Mouse (Mus musculus) embryonic facial prominence, embryonic 14.5 days (tissue): ENCODE results near the gene Eno1. TPM values are rescaled to one million over a fixed set of nuclear protein-coding genes. Genes with fewer than 3 reads are reported as not detected.
"Not testable (repeated sequence)": the region's sequence is repeated elsewhere in the genome, so short reads cannot be mapped to it uniquely, and the experiment has no call there.

ENCODE experiments used
- ATAC-seq: fragments of 200-750 bp; cut with Nextera tagmentation; 2 replicates; pipeline ENCODE4 v1.8.0; 2017; ENCODE audit warnings: low read depth, moderate number of reproducible peaks, moderate TSS enrichment
- DNase-seq: peaks from one replicate; pipeline ENCODE4 v3.0.0-alpha.2; 2015; ENCODE audit warnings: low spot score
- H3K27ac ChIP-seq: fragments of 300-500 bp; sonication (generic); replicated peaks from 2 replicates; pipeline ENCODE4 v1.5.1; 2014; ENCODE audit warnings: low read depth, mild to moderate bottlenecking, low read length, moderate library complexity
- H3K27me3 ChIP-seq: fragments of 300-500 bp; sonication (generic); replicated peaks from 2 replicates; pipeline ENCODE4 v1.6.1; 2014; ENCODE audit warnings: low read length; ENCODE audit not compliant: control insufficient read depth, insufficient read depth
- H3K36me3 ChIP-seq: fragments of 300-500 bp; sonication (generic); 2 replicates; pipeline ENCODE4 v1.6.1; 2014; ENCODE audit warnings: low read length, mixed read lengths; ENCODE audit not compliant: control insufficient read depth, insufficient read depth
- H3K4me1 ChIP-seq: fragments of 300-500 bp; sonication (generic); 2 replicates; pipeline ENCODE4 v1.6.1; 2014; ENCODE audit warnings: antibody characterized with exemption, low read length; ENCODE audit not compliant: control insufficient read depth, insufficient read depth
- H3K4me2 ChIP-seq: fragments of 300-500 bp; sonication (generic); 2 replicates; pipeline ENCODE4 v1.6.1; 2014; ENCODE audit warnings: low read depth, mild to moderate bottlenecking, low read length, moderate library complexity, mixed read lengths
- H3K4me3 ChIP-seq: fragments of 300-500 bp; sonication (generic); 2 replicates; pipeline ENCODE4 v1.5.1; 2014; ENCODE audit warnings: low read depth, mild to moderate bottlenecking, low read length
- H3K9ac ChIP-seq: fragments of 300-500 bp; sonication (generic); 2 replicates; pipeline ENCODE4 v1.6.1; 2014; ENCODE audit warnings: low read depth, mild to moderate bottlenecking, low read length, moderate library complexity, mixed read lengths
- H3K9me3 ChIP-seq: fragments of 300-500 bp; sonication (generic); 2 replicates; pipeline ENCODE4 v1.6.1; 2016; ENCODE audit warnings: low read length; ENCODE audit not compliant: control insufficient read depth
- WGBS: fragments of 180-500 bp; shearing (Covaris S2); extraction: QIAGEN DNeasy Blood & Tissue Kit; methylation state at CpG from one replicate; pipeline ENCODE4 v1.1.7; 2014; 5-methylcytosine and 5-hydroxymethylcytosine counted together
- polyA plus RNA-seq: library from polyadenylated mRNA; unstranded; fragments of >200 nt; fragmentation: Nextera tagmentation; extraction: Ambion mirVana; gene quantifications from 2 replicates; pipeline ENCODE4 v1.2.1, GENCODE M21; 2014

Gene Eno1
- polyA plus RNA-seq, 1 experiment from 2014 or later: 1,320 TPM

GRCm38 (mm10) chr4:150283993-150284392 lies 47.5 kb downstream of the Eno1 start:
- no peak overlapping the region for H3K27ac ChIP-seq

GRCm38 (mm10) chr4:150286980-150287379 lies 50.5 kb downstream of the Eno1 start:
- H3K4me2 ChIP-seq: no peak overlapping the region
- no peak overlapping the region for H3K27ac ChIP-seq
- no peak overlapping the region for H3K4me3 ChIP-seq
- WGBS: 82% methylated on average over 8 of the region's 8 CpGs
- H3K4me1 ChIP-seq: peaks cover 26% of the 10 kb centered on the region
- H3K36me3 ChIP-seq: peaks cover 9% of the 10 kb centered on the region; the same call in 1 of the 2 replicates
- no peaks in the 10 kb centered on the region for H3K27me3 ChIP-seq
- DNase-seq (no peak), ATAC-seq (no peak)
- no peak overlapping the region for H3K9ac ChIP-seq
- no peaks in the 10 kb centered on the region for H3K9me3 ChIP-seq

More at GRCm38 (mm10) chr4:150283993-150284392, 47.5 kb downstream of the Eno1 start:
- H3K9me3 ChIP-seq: no peaks in the 10 kb centered on the region
- peak overlapping the region; percentile 99 for H3K4me3 ChIP-seq
- peak overlapping the region; percentile 75 for H3K4me2 ChIP-seq
- no peak overlapping the region for H3K9ac ChIP-seq
- H3K4me1 ChIP-seq: peaks cover 22% of the 10 kb centered on the region
- no peaks in the 10 kb centered on the region for H3K36me3 ChIP-seq
- WGBS: 17% methylated on average over 6 of the region's 6 CpGs
- no peak for ATAC-seq
- peak; percentile 65 for DNase-seq
- no peaks in the 10 kb centered on the region for H3K27me3 ChIP-seq

- ATAC-seq, H3K9me3 ChIP-seq, H3K4me3 ChIP-seq, H3K27me3 ChIP-seq, H3K4me2 ChIP-seq, H3K27ac ChIP-seq, DNase-seq, H3K36me3 ChIP-seq, H3K9ac ChIP-seq: not testable (repeated sequence)
- H3K4me1 ChIP-seq: peaks cover 26% of the 10 kb centered on the region
- 65% methylated on average over 1 of the region's 1 CpGs for WGBS
Observed at GRCm38 (mm10) chr4:150287463-150287862, 50.9 kb downstream of the Eno1 start.

GRCm38 (mm10) chr4:150291900-150292299 lies 55.4 kb downstream of the Eno1 start:
- no peak for DNase-seq
- no peak for ATAC-seq

GRCm38 (mm10) chr4:150294870-150295269 lies 58.3 kb downstream of the Eno1 start:
- H3K27ac ChIP-seq: no peak overlapping the region
- no peak overlapping the region for H3K9ac ChIP-seq
- H3K4me2 ChIP-seq: no peak overlapping the region
- peaks cover 9% of the 10 kb centered on the region; the same call in 1 of the 2 replicates for H3K36me3 ChIP-seq
- H3K9me3 ChIP-seq: no peaks in the 10 kb centered on the region
- 89% methylated on average over 7 of the region's 7 CpGs for WGBS
- no peak for DNase-seq
- H3K4me3 ChIP-seq: no peak overlapping the region
- H3K27me3 ChIP-seq: no peaks in the 10 kb centered on the region
- ATAC-seq: no peak
- H3K4me1 ChIP-seq: no peaks in the 10 kb centered on the region

More at GRCm38 (mm10) chr4:150291900-150292299, 55.4 kb downstream of the Eno1 start:
- WGBS: 94% methylated on average over 3 of the region's 3 CpGs
- Histone ChIP-seq H3K4me2 (no peak overlapping the region), H3K27me3 (no peaks in the 10 kb centered on the region), H3K9me3 (no peaks in the 10 kb centered on the region), H3K27ac (no peak overlapping the region), H3K4me3 (no peak overlapping the region), H3K9ac (no peak overlapping the region), H3K36me3 (peaks cover 9% of the 10 kb centered on the region; the same call in 1 of the 2 replicates), H3K4me1 (peaks cover 15% of the 10 kb centered on the region; the same call in 1 of the 2 replicates)

- Histone ChIP-seq H3K9me3 (no peaks in the 10 kb centered on the region), H3K4me2 (no peak overlapping the region), H3K4me1 (no peaks in the 10 kb centered on the region), H3K4me3 (no peak overlapping the region), H3K27me3 (no peaks in the 10 kb centered on the region), H3K36me3 (peaks cover 7% of the 10 kb centered on the region; the same call in 1 of the 2 replicates), H3K27ac (no peak overlapping the region), H3K9ac (no peak overlapping the region)
- ATAC-seq: no peak
- WGBS: 95% methylated on average over 7 of the region's 7 CpGs
- no peak for DNase-seq
Observed at GRCm38 (mm10) chr4:150295966-150296365, 59.4 kb downstream of the Eno1 start.

Other genes with a start within 250 kb of the Eno1 start
- gene H6pd, start 227.7 kb upstream of the Eno1 start, polyA plus RNA-seq: 14.1 and 14.7 TPM in 2 replicates
- 0.50 and 0.58 TPM in 2 replicates for gene Gpr157, start 149.4 kb upstream of the Eno1 start, polyA plus RNA-seq
- gene Slc2a5, start 117.4 kb upstream of the Eno1 start, polyA plus RNA-seq: 3.2 and 3.5 TPM in 2 replicates
- not detected in 2 replicates for gene Slc2a7, start 87.7 kb upstream of the Eno1 start, polyA plus RNA-seq
- gene Car6, start 35.4 kb upstream of the Eno1 start, polyA plus RNA-seq: not detected in 2 replicates
- gene Rere, start 44.9 kb downstream of the Eno1 start, polyA plus RNA-seq: 28.7 and 32.0 TPM in 2 replicates